Mouse (Mus musculus) layer of hippocampus, postnatal 36 days (tissue): ENCODE results near the gene Pxt1. TPM values are rescaled to one million over a fixed set of nuclear protein-coding genes. Genes with fewer than 3 reads are reported as not detected.
A peak's percentile ranks its signal among the peaks of the same experiment; 100 is the strongest.

ENCODE experiments used
- DNase-seq, 2 experiments: peaks; one replicate each; pipeline ENCODE4 v3.0.0; 2022
- total RNA-seq, 2 experiments: library from RNA; stranded (reverse); gene quantifications; 2 replicates each; pipeline ENCODE4 v1.2.3; 2021

Gene Pxt1
- total RNA-seq, 2 experiments from 2014 or later, result not detected

- DNase-seq, result no peak
These were observed 3.6 kb upstream of the Pxt1 start for GRCm38 (mm10) chr17:28947011-28947939.

- no peak for DNase-seq
These were observed 841 bp upstream of the Pxt1 start for GRCm38 (mm10) chr17:28944481-28944880.

GRCm38 (mm10) chr17:28942101-28942500 lies 1.5 kb downstream of the Pxt1 start:
- DNase-seq, result no peak

GRCm38 (mm10) chr17:28940776-28941555 lies 2.7 kb downstream of the Pxt1 start:
- no peak for DNase-seq

GRCm38 (mm10) chr17:28936622-28937345 lies 6.9 kb downstream of the Pxt1 start:
- DNase-seq, result no peak

- no peak for DNase-seq
These were observed 7.5 kb downstream of the Pxt1 start for GRCm38 (mm10) chr17:28936133-28936532.

GRCm38 (mm10) chr17:28934120-28934916 lies 9.3 kb downstream of the Pxt1 start:
- DNase-seq, result no peak

- no peak for DNase-seq
These were observed 11.4 kb downstream of the Pxt1 start for GRCm38 (mm10) chr17:28932274-28932673.

- DNase-seq, result no peak
These were observed 12.0 kb downstream of the Pxt1 start for GRCm38 (mm10) chr17:28931436-28932211.

GRCm38 (mm10) chr17:28930392-28931074 lies 13.1 kb downstream of the Pxt1 start:
- peak; percentile 51 to 54 for DNase-seq

- no peak for DNase-seq
These were observed 14.3 kb downstream of the Pxt1 start for GRCm38 (mm10) chr17:28929369-28929768.

GRCm38 (mm10) chr17:28928004-28928403 lies 15.6 kb downstream of the Pxt1 start:
- no peak for DNase-seq

GRCm38 (mm10) chr17:28926866-28927635 lies 16.6 kb downstream of the Pxt1 start:
- peak in 1 of 2 experiments; percentile 33 for DNase-seq

- DNase-seq, result peak; percentile 71 to 78
These were observed 17.3 kb downstream of the Pxt1 start for GRCm38 (mm10) chr17:28926380-28926779.

- no peak for DNase-seq
These were observed 18.6 kb downstream of the Pxt1 start for GRCm38 (mm10) chr17:28924957-28925595.

GRCm38 (mm10) chr17:28922096-28922495 lies 21.5 kb downstream of the Pxt1 start:
- DNase-seq, result no peak

GRCm38 (mm10) chr17:28921086-28921485 lies 22.6 kb downstream of the Pxt1 start:
- no peak for DNase-seq

- DNase-seq, result no peak
These were observed 27.1 kb downstream of the Pxt1 start for GRCm38 (mm10) chr17:28916520-28916919.

- no peak for DNase-seq
These were observed 28.5 kb downstream of the Pxt1 start, which contains the start of gene 4930539E08Rik for GRCm38 (mm10) chr17:28915060-28915628. 4930539E08Rik (minus strand) TSS chr17:28915324.
